Mouse (Mus musculus) intestine, postnatal 0 days (tissue): ENCODE measurements at regions not wholly inside any gene's neighbourhood (a gene's known extent, or its start where the extent isn't known, plus 50 kb on each side); places are given as distances from the start of the nearest gene placed in this dataset.
"Not testable (repeated sequence)": the region's sequence is repeated elsewhere in the genome, so short reads cannot be mapped to it uniquely, and the experiment has no call there.

Source experiments
- ATAC-seq: fragments of 200-750 bp; cut with Nextera tagmentation; 2 replicates; pipeline ENCODE4 v1.8.0; 2017; ENCODE audit warnings: mild to moderate bottlenecking, moderate TSS enrichment, moderate library complexity
- H3K27ac ChIP-seq: fragments of 300-500 bp; sonication (generic); 2 replicates; pipeline ENCODE4 v1.5.1; 2014; ENCODE audit warnings: mild to moderate bottlenecking, low read depth, low read length, moderate library complexity
- H3K27me3 ChIP-seq: fragments of 300-500 bp; sonication (generic); replicated peaks from 2 replicates; pipeline ENCODE4 v1.6.1; 2014; ENCODE audit warnings: low read length, mixed read lengths; ENCODE audit not compliant: control insufficient read depth, insufficient read depth
- H3K36me3 ChIP-seq: fragments of 300-500 bp; sonication (generic); 2 replicates; pipeline ENCODE4 v1.6.1; 2014; ENCODE audit warnings: mild to moderate bottlenecking, moderate library complexity; ENCODE audit not compliant: control insufficient read depth, insufficient read depth
- H3K4me1 ChIP-seq: fragments of 300-500 bp; sonication (generic); replicated peaks from 2 replicates; pipeline ENCODE4 v1.6.1; 2014; ENCODE audit warnings: antibody characterized with exemption, low read length, mixed read lengths; ENCODE audit not compliant: control insufficient read depth, insufficient read depth
- H3K4me2 ChIP-seq: fragments of 300-500 bp; sonication (generic); replicated peaks from 2 replicates; pipeline ENCODE4 v1.6.1; 2014; ENCODE audit warnings: low read depth, mild to moderate bottlenecking, moderate library complexity
- H3K4me3 ChIP-seq: fragments of 300-500 bp; sonication (generic); 2 replicates; pipeline ENCODE4 v1.5.1; 2014; ENCODE audit warnings: low read depth, low read length
- H3K9ac ChIP-seq: fragments of 300-500 bp; sonication (generic); 2 replicates; pipeline ENCODE4 v1.6.1; 2014; ENCODE audit warnings: mild to moderate bottlenecking, low read depth, low read length
- H3K9me3 ChIP-seq: fragments of 300-500 bp; sonication (generic); 2 replicates; pipeline ENCODE4 v1.6.1; 2016; ENCODE audit warnings: mixed run types; ENCODE audit not compliant: control insufficient read depth
- CTCF ChIP-seq: sonication (generic); IDR thresholded peaks from 2 replicates; pipeline ENCODE4 v1.5.1; 2016; ENCODE audit warnings: low read depth, mild to moderate bottlenecking, control low read depth, antibody characterized with exemption, moderate library complexity
- WGBS: fragments of 180-500 bp; shearing (Covaris S2); extraction: QIAGEN DNeasy Blood & Tissue Kit; methylation state at CpG from one replicate; pipeline ENCODE4 v1.1.7; 2014; 5-methylcytosine and 5-hydroxymethylcytosine counted together

DNA sequence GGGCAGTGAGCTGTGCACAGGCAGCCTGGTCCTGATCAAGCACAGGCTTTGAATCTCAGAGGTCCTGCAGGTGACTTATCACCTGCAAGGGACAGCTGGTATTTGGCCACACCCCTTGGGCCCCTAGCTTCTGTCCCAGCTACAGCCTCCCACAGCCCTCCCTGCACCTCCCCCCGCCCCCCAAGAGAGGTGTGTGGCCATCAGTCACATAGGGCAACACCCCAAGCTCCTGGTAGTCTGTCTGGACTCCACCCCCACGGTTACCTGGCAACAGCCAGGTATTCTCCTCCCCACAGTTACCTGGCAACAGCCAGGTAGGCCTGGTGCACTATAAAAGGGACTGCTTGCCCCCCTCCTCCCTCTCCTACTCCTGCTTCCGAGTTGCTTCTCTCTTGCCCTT, 98.0 kb downstream of the H2al2a start:
- ATAC-seq, result no peak

DNA sequence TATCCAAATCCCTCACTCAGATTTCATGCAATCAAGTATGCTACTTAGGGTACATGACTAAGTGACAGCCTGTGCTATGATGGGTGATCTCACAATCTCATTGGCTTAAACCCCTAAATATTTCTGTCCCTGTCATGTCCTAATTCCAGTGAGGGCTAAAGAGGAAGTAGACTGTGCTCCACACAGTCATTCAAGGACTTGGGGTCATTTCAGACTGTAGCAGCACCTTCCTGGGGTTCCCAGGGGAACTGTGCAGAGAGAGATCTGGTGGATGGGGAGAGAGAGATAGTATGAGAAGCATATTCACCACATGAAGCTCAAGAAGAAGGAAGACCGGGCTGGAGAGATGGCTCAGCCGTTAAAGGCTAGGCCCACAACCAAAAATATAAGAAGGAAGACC, 100.7 kb downstream of the H2al2a start:
- Histone ChIP-seq H3K4me2 (no peak overlapping the region), H3K9ac (no peak overlapping the region), H3K27ac (no peak overlapping the region), H3K4me1 (no peaks in the 10 kb centered on the region), H3K4me3 (no peak overlapping the region), H3K9me3 (no peaks in the 10 kb centered on the region), H3K36me3 (no peaks in the 10 kb centered on the region), H3K27me3 (no peaks in the 10 kb centered on the region)
- no peak for ATAC-seq
- WGBS, result 92% methylated on average over 2 of the region's 2 CpGs
- no peak for TF ChIP-seq CTCF

More for the DNA sequence above, 98.0 kb downstream of the H2al2a start:
- Histone ChIP-seq H3K9me3 (no peaks in the 10 kb centered on the region), H3K27ac (no peak overlapping the region), H3K4me1 (no peaks in the 10 kb centered on the region), H3K27me3 (no peaks in the 10 kb centered on the region), H3K4me2 (no peak overlapping the region), H3K36me3 (no peaks in the 10 kb centered on the region), H3K9ac (no peak overlapping the region), H3K4me3 (no peak overlapping the region)
- 23% methylated on average over 3 of the region's 3 CpGs for WGBS
- TF ChIP-seq CTCF, result no peak

DNA sequence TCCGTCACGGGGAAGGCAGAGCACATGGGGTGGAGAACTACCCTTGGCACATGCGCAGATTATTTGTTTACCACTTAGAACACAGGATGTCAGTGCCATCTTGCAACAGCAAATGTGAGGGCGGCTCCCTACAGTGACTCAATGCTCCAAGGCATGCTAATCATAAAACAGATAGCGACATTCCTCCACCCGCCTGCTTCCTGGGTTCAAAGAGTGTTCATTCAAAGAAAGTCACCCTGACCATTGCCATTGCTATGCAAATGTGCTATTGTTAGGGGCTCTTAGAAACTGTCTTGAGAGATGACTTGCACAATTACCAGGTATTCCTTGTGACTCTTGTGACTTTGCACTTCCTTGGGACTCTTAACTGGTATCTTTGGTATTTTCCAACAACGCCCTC, 104.1 kb downstream of the H2al2a start:
- H3K9ac ChIP-seq, H3K9me3 ChIP-seq, H3K4me2 ChIP-seq, H3K4me1 ChIP-seq, H3K27me3 ChIP-seq, H3K36me3 ChIP-seq, H3K27ac ChIP-seq, ATAC-seq, H3K4me3 ChIP-seq: not testable (repeated sequence)
- WGBS, result 97% methylated on average over 7 of the region's 7 CpGs

DNA sequence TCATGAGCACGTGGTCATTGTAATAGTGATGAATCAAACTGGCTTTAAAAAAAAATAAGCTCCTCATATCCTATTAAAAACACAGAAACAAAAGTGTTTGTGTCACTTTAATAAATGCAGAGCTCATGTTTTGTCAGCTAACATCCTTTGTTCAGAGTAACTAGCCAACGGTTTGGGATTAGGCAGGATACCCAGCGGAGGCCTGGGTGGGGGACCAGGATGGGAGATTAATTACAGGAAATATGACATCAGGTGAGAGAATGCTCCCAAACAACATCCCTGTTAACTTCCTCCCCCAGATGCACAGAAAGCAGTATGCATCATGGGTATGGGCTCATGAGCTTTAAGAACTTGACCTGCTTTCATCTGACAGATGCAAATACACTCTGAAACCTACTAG, 109.1 kb downstream of the H2al2a start:
- H3K36me3 ChIP-seq, result no peaks in the 10 kb centered on the region
- H3K4me3 ChIP-seq, result no peak overlapping the region
- no peaks in the 10 kb centered on the region for H3K9me3 ChIP-seq
- no peak for TF ChIP-seq CTCF
- no peak for ATAC-seq
- H3K4me1 ChIP-seq, result no peaks in the 10 kb centered on the region
- WGBS, result 73% methylated on average over 3 of the region's 3 CpGs
- no peak overlapping the region for H3K9ac ChIP-seq
- H3K27me3 ChIP-seq, result no peaks in the 10 kb centered on the region
- H3K27ac ChIP-seq, result no peak overlapping the region
- H3K4me2 ChIP-seq, result no peak overlapping the region

DNA sequence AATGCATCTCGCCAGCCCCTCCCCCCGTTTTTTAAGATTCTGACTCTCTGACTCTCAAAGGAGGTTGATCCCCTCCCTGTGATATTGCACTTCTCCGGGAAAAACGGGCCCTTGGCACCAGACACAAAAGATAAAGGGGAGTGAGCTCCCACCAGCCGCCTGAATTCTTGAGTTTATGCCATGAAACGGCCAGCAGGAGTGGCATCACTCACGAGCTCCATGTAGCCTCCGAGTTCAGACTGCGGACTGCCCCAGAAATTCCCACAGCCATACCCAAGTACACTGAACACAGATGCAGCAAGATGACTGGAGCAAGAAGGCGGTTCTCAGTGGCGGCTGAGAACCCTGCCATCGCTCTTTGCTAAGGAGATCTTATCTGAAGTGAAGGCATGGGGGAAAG, 114.4 kb downstream of the H2al2a start:
- H3K36me3 ChIP-seq, result no peaks in the 10 kb centered on the region
- H3K9me3 ChIP-seq, result no peaks in the 10 kb centered on the region
- H3K27ac ChIP-seq, result no peak overlapping the region
- no peak overlapping the region for H3K9ac ChIP-seq
- TF ChIP-seq CTCF, result no peak
- H3K4me2 ChIP-seq, result no peak overlapping the region
- H3K4me3 ChIP-seq, result no peak overlapping the region
- H3K27me3 ChIP-seq, result no peaks in the 10 kb centered on the region
- 81% methylated on average over 12 of the region's 12 CpGs for WGBS
- no peaks in the 10 kb centered on the region for H3K4me1 ChIP-seq
- no peak for ATAC-seq

- no peaks in the 10 kb centered on the region for H3K4me1 ChIP-seq
- no peak overlapping the region for H3K4me3 ChIP-seq
- H3K9ac ChIP-seq, result no peak overlapping the region
- peak; percentile 24 for TF ChIP-seq CTCF
- WGBS, result 64% methylated on average over 11 of the region's 11 CpGs
- H3K36me3 ChIP-seq, result no peaks in the 10 kb centered on the region
- H3K27me3 ChIP-seq, result no peaks in the 10 kb centered on the region
- ATAC-seq, result no peak
- no peak overlapping the region for H3K27ac ChIP-seq
- no peak overlapping the region for H3K4me2 ChIP-seq
- H3K9me3 ChIP-seq, result no peaks in the 10 kb centered on the region
Measured at GRCm38 (mm10) chr2:17880800-17881717, 115.7 kb downstream of the H2al2a start.
